Mouse (Mus musculus) hindbrain, embryonic 11.5 days (tissue): ENCODE measurements around the gene Hacd2. TPM values are rescaled to one million over a fixed set of nuclear protein-coding genes. Genes with fewer than 3 reads are reported as not detected.
A peak's percentile ranks its signal among the peaks of the same experiment; 100 is the strongest.

ENCODE experiments used
- ATAC-seq: fragments of 200-750 bp; cut with Nextera tagmentation; 2 replicates; pipeline ENCODE4 v1.8.0; 2017; ENCODE audit warnings: mild to moderate bottlenecking, moderate TSS enrichment, moderate library complexity; ENCODE audit not compliant: low FRiP score
- DNase-seq: peaks from one replicate; pipeline ENCODE4 v3.0.0-alpha.2; 2015; ENCODE audit warnings: low spot score
- H3K27ac ChIP-seq: fragments of 300-500 bp; sonication (generic); 2 replicates; pipeline ENCODE4 v1.5.1; 2014; ENCODE audit warnings: mild to moderate bottlenecking, low read depth, low read length
- H3K27me3 ChIP-seq: fragments of 300-500 bp; sonication (generic); 2 replicates; pipeline ENCODE4 v1.6.1; 2014; ENCODE audit warnings: mild to moderate bottlenecking, low read length, moderate library complexity, mixed read lengths; ENCODE audit not compliant: control insufficient read depth, insufficient read depth
- H3K36me3 ChIP-seq: fragments of 300-500 bp; sonication (generic); 2 replicates; pipeline ENCODE4 v1.6.1; 2014; ENCODE audit warnings: mild to moderate bottlenecking, low read length, moderate library complexity, mixed read lengths; ENCODE audit not compliant: control insufficient read depth, insufficient read depth
- H3K4me1 ChIP-seq: fragments of 300-500 bp; sonication (generic); replicated peaks from 2 replicates; pipeline ENCODE4 v1.6.1; 2014; ENCODE audit warnings: low read length, mixed read lengths; ENCODE audit not compliant: control insufficient read depth, insufficient read depth
- H3K4me2 ChIP-seq: fragments of 300-500 bp; sonication (generic); replicated peaks from 2 replicates; pipeline ENCODE4 v1.6.1; 2014; ENCODE audit warnings: mild to moderate bottlenecking, low read depth, low read length
- H3K4me3 ChIP-seq: fragments of 300-500 bp; sonication (generic); 2 replicates; pipeline ENCODE4 v1.5.1; 2014; ENCODE audit warnings: low read depth, low read length
- H3K9ac ChIP-seq: fragments of 300-500 bp; sonication (generic); 2 replicates; pipeline ENCODE4 v1.6.1; 2014; ENCODE audit warnings: low read depth, low read length
- H3K9me3 ChIP-seq: fragments of 300-500 bp; sonication (generic); 2 replicates; pipeline ENCODE4 v1.6.1; 2016; ENCODE audit warnings: low read length; ENCODE audit not compliant: control insufficient read depth
- WGBS: fragments of 180-500 bp; shearing (Covaris S2); extraction: QIAGEN DNeasy Blood & Tissue Kit; methylation state at CpG from one replicate; pipeline ENCODE4 v1.1.7; 2014; 5-methylcytosine and 5-hydroxymethylcytosine counted together
- polyA plus RNA-seq: library from polyadenylated mRNA; unstranded; fragments of >200 nt; fragmentation: Nextera tagmentation; extraction: Ambion mirVana; gene quantifications from 2 replicates; pipeline ENCODE4 v1.2.1, GENCODE M21; 2014

Hacd2 gene
- polyA plus RNA-seq, 1 experiment from 2014 or later, result 27.7 TPM

GRCm38 (mm10) chr16:34999986-35000385 is 22.2 kb upstream of the Hacd2 start:
- no peak overlapping the region for H3K9ac ChIP-seq

GRCm38 (mm10) chr16:35000923-35001560 is 21.2 kb upstream of the Hacd2 start:
- 0 out of 2 replicates have a peak overlapping the region, but pooled peaks have one; percentile 4 for H3K4me3 ChIP-seq
- no peak overlapping the region for H3K9ac ChIP-seq
- H3K27ac ChIP-seq, result no peak overlapping the region
- H3K36me3 ChIP-seq, result no peaks in the 10 kb centered on the region
- DNase-seq (no peak), ATAC-seq (no peak)
- no peaks in the 10 kb centered on the region for H3K9me3 ChIP-seq
- H3K27me3 ChIP-seq, result no peaks in the 10 kb centered on the region
- H3K4me1 ChIP-seq, result no peaks in the 10 kb centered on the region
- 4% methylated on average over 10 of the region's 10 CpGs for WGBS
- peak overlapping the region; percentile 26; the same call in 1 of the 2 replicates for H3K4me2 ChIP-seq

More at GRCm38 (mm10) chr16:34999986-35000385, 22.2 kb upstream of the Hacd2 start:
- no peak overlapping the region for H3K4me2 ChIP-seq
- ATAC-seq (no peak), DNase-seq (no peak)
- no peaks in the 10 kb centered on the region for H3K36me3 ChIP-seq
- H3K27ac ChIP-seq, result no peak overlapping the region
- H3K9me3 ChIP-seq, result no peaks in the 10 kb centered on the region
- H3K4me1 ChIP-seq, result no peaks in the 10 kb centered on the region
- no peaks in the 10 kb centered on the region for H3K27me3 ChIP-seq
- 52% methylated on average over 11 of the region's 11 CpGs for WGBS
- H3K4me3 ChIP-seq, result no peak overlapping the region

- Histone ChIP-seq H3K9me3 (no peaks in the 10 kb centered on the region), H3K27me3 (no peaks in the 10 kb centered on the region), H3K9ac (no peak overlapping the region), H3K36me3 (no peaks in the 10 kb centered on the region), H3K4me2 (no peak overlapping the region), H3K27ac (no peak overlapping the region), H3K4me1 (no peaks in the 10 kb centered on the region), H3K4me3 (no peak overlapping the region)
- no peak for DNase-seq
- ATAC-seq, result no peak
- WGBS, result 77% methylated on average over 5 of the region's 5 CpGs
Measured at GRCm38 (mm10) chr16:35004356-35004755, 17.9 kb upstream of the Hacd2 start.

- Histone ChIP-seq H3K4me3 (no peak overlapping the region), H3K27me3 (no peaks in the 10 kb centered on the region), H3K4me1 (no peaks in the 10 kb centered on the region), H3K36me3 (no peaks in the 10 kb centered on the region), H3K9ac (no peak overlapping the region), H3K27ac (no peak overlapping the region), H3K9me3 (no peaks in the 10 kb centered on the region), H3K4me2 (no peak overlapping the region)
- WGBS, result 88% methylated on average over 2 of the region's 2 CpGs
- ATAC-seq, result no peak
- DNase-seq, result no peak
Measured at GRCm38 (mm10) chr16:35004756-35005155, 17.5 kb upstream of the Hacd2 start.

- H3K9me3 ChIP-seq, result no peaks in the 10 kb centered on the region
- H3K27me3 ChIP-seq, result no peaks in the 10 kb centered on the region
- no peak overlapping the region for H3K9ac ChIP-seq
- no peak overlapping the region for H3K4me2 ChIP-seq
- no peak overlapping the region for H3K27ac ChIP-seq
- ATAC-seq, result no peak
- 91% methylated on average over 5 of the region's 5 CpGs for WGBS
- H3K36me3 ChIP-seq, result no peaks in the 10 kb centered on the region
- H3K4me3 ChIP-seq, result no peak overlapping the region
- H3K4me1 ChIP-seq, result no peaks in the 10 kb centered on the region
- no peak for DNase-seq
Measured at GRCm38 (mm10) chr16:35006251-35006650, 16.0 kb upstream of the Hacd2 start.

GRCm38 (mm10) chr16:35007361-35007760 is 14.9 kb upstream of the Hacd2 start:
- 65% methylated on average over 1 of the region's 1 CpGs for WGBS
- DNase-seq, result no peak
- H3K4me3 ChIP-seq, result no peak overlapping the region
- ATAC-seq, result no peak
- no peaks in the 10 kb centered on the region for H3K36me3 ChIP-seq
- H3K4me1 ChIP-seq, result no peaks in the 10 kb centered on the region
- no peaks in the 10 kb centered on the region for H3K9me3 ChIP-seq
- H3K4me2 ChIP-seq, result no peak overlapping the region
- H3K27ac ChIP-seq, result no peak overlapping the region
- no peaks in the 10 kb centered on the region for H3K27me3 ChIP-seq
- no peak overlapping the region for H3K9ac ChIP-seq

GRCm38 (mm10) chr16:35008447-35008846 is 13.8 kb upstream of the Hacd2 start:
- no peak for ATAC-seq
- DNase-seq, result no peak
- H3K9me3 ChIP-seq, result no peaks in the 10 kb centered on the region
- no peak overlapping the region for H3K9ac ChIP-seq
- no peaks in the 10 kb centered on the region for H3K36me3 ChIP-seq
- H3K27ac ChIP-seq, result no peak overlapping the region
- H3K4me1 ChIP-seq, result no peaks in the 10 kb centered on the region
- H3K4me2 ChIP-seq, result no peak overlapping the region
- H3K4me3 ChIP-seq, result no peak overlapping the region
- H3K27me3 ChIP-seq, result no peaks in the 10 kb centered on the region

GRCm38 (mm10) chr16:35013501-35013900 is 8.7 kb upstream of the Hacd2 start:
- no peak for DNase-seq
- Histone ChIP-seq H3K27ac (no peak overlapping the region), H3K4me2 (no peak overlapping the region), H3K9me3 (no peaks in the 10 kb centered on the region), H3K27me3 (no peaks in the 10 kb centered on the region), H3K9ac (no peak overlapping the region), H3K4me3 (no peak overlapping the region), H3K4me1 (no peaks in the 10 kb centered on the region), H3K36me3 (no peaks in the 10 kb centered on the region)
- ATAC-seq, result no peak
- 80% methylated on average over 2 of the region's 2 CpGs for WGBS

- 71% methylated on average over 3 of the region's 3 CpGs for WGBS
- Histone ChIP-seq H3K9ac (no peak overlapping the region), H3K9me3 (no peaks in the 10 kb centered on the region), H3K27me3 (no peaks in the 10 kb centered on the region), H3K27ac (no peak overlapping the region), H3K4me2 (no peak overlapping the region), H3K4me1 (no peaks in the 10 kb centered on the region), H3K36me3 (no peaks in the 10 kb centered on the region), H3K4me3 (no peak overlapping the region)
- ATAC-seq (no peak), DNase-seq (no peak)
Measured at GRCm38 (mm10) chr16:35016491-35016890, 5.7 kb upstream of the Hacd2 start.
